Mouse (Mus musculus) intestine, embryonic 15.5 days (tissue): ENCODE results near the gene Lxn. TPM values are rescaled to one million over a fixed set of nuclear protein-coding genes. Genes with fewer than 3 reads are reported as not detected.

ENCODE experiments used
- ATAC-seq: fragments of 200-750 bp; cut with Nextera tagmentation; 2 replicates; pipeline ENCODE4 v1.8.0; 2017; ENCODE audit warnings: moderate TSS enrichment, moderate library complexity
- H3K27ac ChIP-seq: fragments of 300-500 bp; sonication (generic); 2 replicates; pipeline ENCODE4 v1.5.1; 2015; ENCODE audit warnings: mild to moderate bottlenecking, inconsistent platforms
- H3K27me3 ChIP-seq: fragments of 300-500 bp; sonication (generic); replicated peaks from 2 replicates; pipeline ENCODE4 v1.6.1; 2015; ENCODE audit warnings: inconsistent platforms
- H3K36me3 ChIP-seq: fragments of 300-500 bp; sonication (generic); 2 replicates; pipeline ENCODE4 v1.6.1; 2015; ENCODE audit warnings: inconsistent platforms
- H3K4me1 ChIP-seq: fragments of 300-500 bp; sonication (generic); replicated peaks from 2 replicates; pipeline ENCODE4 v1.6.1; 2015; ENCODE audit warnings: inconsistent platforms
- H3K4me2 ChIP-seq: fragments of 300-500 bp; sonication (generic); replicated peaks from 2 replicates; pipeline ENCODE4 v1.6.1; 2015; ENCODE audit warnings: mild to moderate bottlenecking, inconsistent platforms
- H3K4me3 ChIP-seq: fragments of 300-500 bp; sonication (generic); replicated peaks from 2 replicates; pipeline ENCODE4 v1.5.1; 2015; ENCODE audit warnings: inconsistent platforms
- H3K9ac ChIP-seq: fragments of 300-500 bp; sonication (generic); 2 replicates; pipeline ENCODE4 v1.6.1; 2015; ENCODE audit warnings: inconsistent platforms
- H3K9me3 ChIP-seq: fragments of 300-500 bp; sonication (generic); 2 replicates; pipeline ENCODE4 v1.6.1; 2016; ENCODE audit warnings: inconsistent platforms
- WGBS: fragments of 180-500 bp; shearing (Covaris S2); methylation state at CpG from one replicate; pipeline ENCODE4 v1.1.7; 2015; 5-methylcytosine and 5-hydroxymethylcytosine counted together
- polyA plus RNA-seq: library from polyadenylated mRNA; unstranded; fragments of >200 nt; fragmentation: Nextera tagmentation; extraction: Ambion mirVana; gene quantifications from 2 replicates; pipeline ENCODE4 v1.2.1, GENCODE M21; 2015

The Lxn gene
- polyA plus RNA-seq, 1 experiment from 2014 or later: 86.8 TPM

DNA sequence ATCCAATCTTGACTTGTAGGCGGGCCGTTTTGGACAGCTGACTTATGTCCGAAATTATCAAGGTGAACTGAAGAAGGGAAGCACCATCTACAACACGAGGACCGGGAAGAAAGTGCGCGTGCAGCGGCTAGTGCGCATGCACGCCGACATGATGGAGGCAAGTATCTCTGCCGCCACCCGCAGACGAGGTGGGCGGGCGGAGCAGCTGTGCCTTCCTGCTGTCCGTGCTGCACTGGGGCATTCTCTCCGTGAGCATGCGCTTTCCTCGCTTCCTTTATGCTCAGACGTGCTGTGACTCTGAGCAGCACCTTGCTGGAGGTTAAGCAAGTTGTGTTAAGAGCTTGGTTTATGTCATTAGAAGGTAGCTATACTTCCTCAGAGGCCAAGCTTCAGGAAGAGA is 14.1 kb downstream of the Lxn start:
- no peak for ATAC-seq
- Histone ChIP-seq H3K9me3 (no peaks in the 10 kb centered on the region), H3K4me1 (no peaks in the 10 kb centered on the region), H3K4me3 (no peak overlapping the region), H3K27me3 (no peaks in the 10 kb centered on the region), H3K9ac (no peak overlapping the region), H3K36me3 (peaks cover 23% of the 10 kb centered on the region), H3K27ac (0 out of 2 replicates have a peak overlapping the region, but pooled peaks have one; percentile 22), H3K4me2 (no peak overlapping the region)
- 95% methylated on average over 21 of the region's 21 CpGs for WGBS

DNA sequence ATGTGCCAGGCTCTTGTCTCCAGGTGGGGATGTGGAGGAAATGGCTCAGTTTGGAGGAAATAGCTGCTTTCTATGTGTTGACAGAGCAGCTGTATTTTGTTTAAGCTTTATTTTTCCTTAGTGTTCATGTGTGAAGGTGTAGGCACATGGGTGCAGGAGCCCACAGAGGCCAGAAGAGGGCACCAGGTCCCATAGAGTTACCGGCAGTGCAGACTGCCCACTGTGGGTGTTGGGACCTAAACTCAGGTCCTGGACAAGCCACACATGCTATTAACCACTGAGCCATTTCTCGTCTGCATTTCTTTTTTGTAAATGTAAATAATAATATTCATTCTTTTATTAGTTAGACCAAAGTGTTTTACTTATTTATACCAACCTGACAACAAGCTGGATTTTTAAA is 16.6 kb downstream of the Lxn start:
- no peak overlapping the region for H3K27ac ChIP-seq
- ATAC-seq: no peak
- H3K4me3 ChIP-seq: no peak overlapping the region
- H3K4me1 ChIP-seq: no peaks in the 10 kb centered on the region
- H3K36me3 ChIP-seq: peaks cover 24% of the 10 kb centered on the region
- WGBS: 90% methylated on average over 2 of the region's 2 CpGs
- H3K9ac ChIP-seq: no peak overlapping the region
- H3K27me3 ChIP-seq: no peaks in the 10 kb centered on the region
- no peaks in the 10 kb centered on the region for H3K9me3 ChIP-seq
- H3K4me2 ChIP-seq: no peak overlapping the region

GRCm38 (mm10) chr3:67434011-67434410 is 29.7 kb downstream of the Lxn start:
- 90% methylated on average over 6 of the region's 6 CpGs for WGBS
- no peak overlapping the region for H3K27ac ChIP-seq
- no peak overlapping the region for H3K4me2 ChIP-seq
- H3K4me1 ChIP-seq: 0 out of 2 replicates have a peak, but pooled peaks cover 2% of the 10 kb centered on the region
- H3K27me3 ChIP-seq: no peaks in the 10 kb centered on the region
- no peaks in the 10 kb centered on the region for H3K9me3 ChIP-seq
- no peak overlapping the region for H3K9ac ChIP-seq
- H3K36me3 ChIP-seq: peaks cover 10% of the 10 kb centered on the region
- ATAC-seq: no peak
- H3K4me3 ChIP-seq: no peak overlapping the region

DNA sequence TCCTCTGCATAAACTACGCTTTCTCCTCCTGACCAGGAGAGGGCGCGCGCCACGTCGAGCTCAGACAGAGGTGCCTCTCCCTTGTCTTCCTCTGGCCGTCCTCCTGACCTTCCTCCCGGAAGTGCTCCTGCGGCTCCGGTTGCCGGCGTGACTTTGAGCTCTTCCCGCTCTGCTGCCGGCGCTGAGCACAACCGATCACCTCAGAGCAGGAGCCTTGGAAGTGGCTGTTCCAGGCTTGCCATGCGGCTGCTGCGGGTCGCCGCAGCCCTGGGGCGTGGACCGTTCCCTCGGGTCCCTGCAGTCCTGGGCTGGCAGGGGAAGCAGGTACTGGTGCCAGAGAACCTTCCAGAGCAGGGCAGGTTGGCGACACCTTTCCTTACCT is 33.7 kb downstream of the Lxn start, which contains the start of gene Gfm1:
Gfm1 (plus strand) TSS at position 98 of the 382 bp plus-strand sequence.
- Histone ChIP-seq H3K27ac (peak within 1 kb of the TSS; percentile 40; the same call in 1 of the 2 replicates), H3K4me2 (peak within 1 kb of the TSS; percentile 73), H3K9me3 (no peaks in the 10 kb centered on the region), H3K36me3 (no peaks in the 10 kb centered on the region; the same call in 1 of the 2 replicates), H3K27me3 (no peaks in the 10 kb centered on the region), H3K4me1 (0 out of 2 replicates have a peak, but pooled peaks cover 2% of the 10 kb centered on the region), H3K4me3 (peak within 1 kb of the TSS; percentile 98), H3K9ac (peak within 1 kb of the TSS; percentile 90)
- under 1% methylated on average over 24 of the region's 24 CpGs for WGBS
- ATAC-seq: peak; percentile 98

- H3K4me3 ChIP-seq: peak overlapping the region; percentile 98
- 28% methylated on average over 8 of the region's 8 CpGs for WGBS
- 0 out of 2 replicates have a peak, but pooled peaks cover 2% of the 10 kb centered on the region for H3K4me1 ChIP-seq
- no peak overlapping the region for H3K27ac ChIP-seq
- H3K4me2 ChIP-seq: peak overlapping the region; percentile 73
- peak; percentile 75 for ATAC-seq
- no peak overlapping the region for H3K9ac ChIP-seq
- no peaks in the 10 kb centered on the region for H3K9me3 ChIP-seq
- H3K36me3 ChIP-seq: no peaks in the 10 kb centered on the region; the same call in 1 of the 2 replicates
- no peaks in the 10 kb centered on the region for H3K27me3 ChIP-seq
Measured at GRCm38 (mm10) chr3:67429338-67429998, 34.3 kb downstream of the Lxn start.

Other genes starting within 250 kb of the Lxn start
- 6.8 and 9.1 TPM in 2 replicates for gene Mlf1, start 89.8 kb downstream of the Lxn start, polyA plus RNA-seq
- not detected in 2 replicates for gene Gm17402, start 88.8 kb downstream of the Lxn start, polyA plus RNA-seq
- gene Gfm1, start 33.8 kb downstream of the Lxn start, polyA plus RNA-seq: 54.6 and 59.7 TPM in 2 replicates
- 0.67 and 0.95 TPM in 2 replicates for gene Rarres1, start 51.6 kb upstream of the Lxn start, polyA plus RNA-seq
- gene Mfsd1, start 118.8 kb upstream of the Lxn start, polyA plus RNA-seq: 52.0 and 54.8 TPM in 2 replicates